Mouse (Mus musculus): ENCODE measurements at regions not wholly inside any gene's neighbourhood (a gene's known extent, or its start where the extent isn't known, plus 50 kb on each side); places are given as distances from the start of the nearest gene placed in this dataset.
"Not testable (repeated sequence)": the region's sequence is repeated elsewhere in the genome, so short reads cannot be mapped to it uniquely, and the experiment has no call there.

DNA sequence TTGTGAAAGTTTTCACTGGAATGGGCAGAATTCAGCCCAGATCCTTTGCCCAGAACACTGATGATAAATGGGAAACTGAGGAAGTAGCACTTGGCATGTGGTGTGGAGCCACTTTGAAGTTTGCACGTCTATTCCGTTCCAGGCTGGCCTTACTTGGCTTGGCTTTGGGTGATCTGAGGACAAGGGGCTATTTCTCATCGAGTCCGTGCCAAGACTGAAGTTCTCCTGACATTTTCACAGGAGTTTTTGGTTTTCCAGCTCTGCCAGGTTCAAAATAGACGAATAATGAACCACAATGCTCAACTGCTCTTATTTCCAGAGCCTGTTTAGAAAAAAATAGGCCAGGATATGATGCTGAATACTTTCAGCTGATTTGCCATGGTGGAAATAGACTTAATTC is 421.8 kb upstream of the Dab2 start:
- Histone ChIP-seq H3K4me2 (no peak overlapping the region), H3K9me3 (no peaks in the 10 kb centered on the region), H3K27me3 (replicated peaks) (no peaks in the 10 kb centered on the region), H3K4me3 (no peak overlapping the region), H3K9ac (no peak overlapping the region), H3K27ac (replicated peaks) (no peak overlapping the region), H3K4me1 (no peaks in the 10 kb centered on the region), H3K36me3 (no peaks in the 10 kb centered on the region)
- 79% methylated on average over 5 of the region's 5 CpGs for WGBS
- no peak for ATAC-seq (ENCODE audit: extremely low read depth, insufficient number of reproducible peaks, low FRiP score, low TSS enrichment)

DNA sequence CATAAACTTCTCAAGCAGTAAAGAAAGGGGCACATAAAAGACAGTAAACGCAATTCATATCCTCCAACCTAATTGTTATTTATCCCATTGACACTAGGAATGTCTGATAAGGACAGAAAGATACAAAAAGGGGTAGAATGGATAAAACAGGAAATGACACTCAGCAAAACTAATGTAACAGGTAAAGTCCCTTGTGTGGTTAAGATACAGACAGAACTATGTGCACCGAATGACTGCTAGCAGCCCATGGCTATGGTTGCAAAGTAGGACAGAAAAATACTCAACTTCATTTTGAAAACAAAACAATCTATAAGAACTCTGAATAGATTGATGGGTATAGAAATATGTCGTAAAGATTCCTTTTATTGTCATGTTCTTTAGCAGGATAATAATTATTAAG is 408.4 kb upstream of the Dab2 start:
- Histone ChIP-seq H3K27me3 (replicated peaks) (no peaks in the 10 kb centered on the region), H3K9me3 (no peaks in the 10 kb centered on the region), H3K27ac (replicated peaks) (no peak overlapping the region), H3K36me3 (no peaks in the 10 kb centered on the region), H3K9ac (no peak overlapping the region), H3K4me2 (no peak overlapping the region), H3K4me1 (no peaks in the 10 kb centered on the region), H3K4me3 (no peak overlapping the region)
- ATAC-seq (ENCODE audit: extremely low read depth, insufficient number of reproducible peaks, low FRiP score, low TSS enrichment): no peak
- 71% methylated on average over 3 of the region's 3 CpGs for WGBS

GRCm38 (mm10) chr15:5892034-5892433 is 407.6 kb upstream of the Dab2 start:
- 0 out of 2 replicates have a peak overlapping the region, but pooled peaks have one; percentile 28 for H3K27ac ChIP-seq (replicated peaks)
- no peak overlapping the region for H3K4me3 ChIP-seq
- H3K9me3 ChIP-seq: no peaks in the 10 kb centered on the region
- no peaks in the 10 kb centered on the region for H3K36me3 ChIP-seq
- ATAC-seq (ENCODE audit: extremely low read depth, insufficient number of reproducible peaks, low FRiP score, low TSS enrichment): no peak
- no peaks in the 10 kb centered on the region for H3K4me1 ChIP-seq
- 44% methylated on average over 3 of the region's 3 CpGs for WGBS
- no peak overlapping the region for H3K4me2 ChIP-seq
- no peak overlapping the region for H3K9ac ChIP-seq
- H3K27me3 ChIP-seq (replicated peaks): no peaks in the 10 kb centered on the region

DNA sequence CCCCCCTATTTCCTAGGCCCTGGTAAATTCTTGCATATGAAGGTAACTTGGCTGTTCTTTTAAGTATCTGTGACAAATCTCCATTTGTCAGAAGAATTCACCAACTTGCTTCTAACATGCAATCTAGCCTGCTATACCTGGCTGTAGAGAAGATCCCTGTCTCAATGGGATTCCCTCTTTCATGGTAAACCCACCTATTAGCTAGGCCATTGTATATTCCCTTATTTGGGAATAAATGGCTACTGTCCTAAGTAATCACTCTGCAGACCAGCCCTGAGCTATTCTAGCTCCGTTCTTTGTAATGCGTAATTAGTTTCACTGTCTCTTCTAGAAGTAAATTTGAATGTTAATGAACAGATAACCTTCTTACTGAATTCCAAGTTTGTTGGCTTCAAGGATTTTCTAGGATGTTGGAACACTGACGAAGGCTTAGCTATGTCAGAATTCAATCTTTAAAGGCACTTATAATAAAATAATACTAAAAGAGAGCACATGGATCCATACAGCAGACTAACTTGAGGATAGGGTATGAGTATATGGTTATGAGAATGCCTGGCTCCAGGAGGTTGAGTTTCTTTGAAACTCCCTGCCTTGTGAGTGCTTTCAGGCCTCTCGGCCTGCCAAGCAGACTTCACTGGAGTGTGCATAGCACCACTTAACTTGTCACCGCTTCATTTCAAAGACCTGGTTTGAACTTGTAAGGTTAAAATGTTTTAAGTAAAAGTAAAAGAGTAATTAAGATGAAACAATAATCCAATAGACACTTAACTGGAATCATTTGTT is 403.7 kb upstream of the Dab2 start:
- ATAC-seq (ENCODE audit: extremely low read depth, insufficient number of reproducible peaks, low FRiP score, low TSS enrichment); H3K4me1 ChIP-seq; H3K27me3 ChIP-seq (replicated peaks); H3K9me3 ChIP-seq; H3K4me3 ChIP-seq; H3K27ac ChIP-seq (replicated peaks); H3K36me3 ChIP-seq; H3K9ac ChIP-seq; H3K4me2 ChIP-seq: not testable (repeated sequence)
- 79% methylated on average over 5 of the region's 5 CpGs for WGBS

DNA sequence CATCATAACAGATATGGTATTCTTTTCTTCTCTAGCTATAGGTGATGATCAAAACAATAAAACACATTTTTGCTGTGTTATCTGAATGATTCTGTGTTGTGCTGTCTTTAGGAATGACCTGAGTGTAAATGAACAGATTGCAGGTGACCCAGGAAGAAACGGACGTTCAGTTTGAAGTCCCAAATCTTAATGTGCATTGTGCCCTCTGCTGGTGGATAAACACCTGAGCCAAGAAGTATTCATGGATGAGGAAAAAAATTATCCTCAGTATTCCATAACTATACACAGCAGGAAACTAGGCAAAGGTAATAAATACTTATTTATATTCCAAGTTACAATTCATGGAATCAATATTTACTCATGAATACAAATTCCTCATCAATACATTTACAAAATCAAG is 384.3 kb upstream of the Dab2 start:
- Histone ChIP-seq H3K9me3 (no peaks in the 10 kb centered on the region), H3K4me3 (no peak overlapping the region), H3K9ac (no peak overlapping the region), H3K27me3 (replicated peaks) (no peaks in the 10 kb centered on the region), H3K4me1 (no peaks in the 10 kb centered on the region), H3K36me3 (no peaks in the 10 kb centered on the region), H3K27ac (replicated peaks) (no peak overlapping the region), H3K4me2 (no peak overlapping the region)
- WGBS: 3% methylated on average over 2 of the region's 2 CpGs
- ATAC-seq (ENCODE audit: extremely low read depth, insufficient number of reproducible peaks, low FRiP score, low TSS enrichment): no peak

DNA sequence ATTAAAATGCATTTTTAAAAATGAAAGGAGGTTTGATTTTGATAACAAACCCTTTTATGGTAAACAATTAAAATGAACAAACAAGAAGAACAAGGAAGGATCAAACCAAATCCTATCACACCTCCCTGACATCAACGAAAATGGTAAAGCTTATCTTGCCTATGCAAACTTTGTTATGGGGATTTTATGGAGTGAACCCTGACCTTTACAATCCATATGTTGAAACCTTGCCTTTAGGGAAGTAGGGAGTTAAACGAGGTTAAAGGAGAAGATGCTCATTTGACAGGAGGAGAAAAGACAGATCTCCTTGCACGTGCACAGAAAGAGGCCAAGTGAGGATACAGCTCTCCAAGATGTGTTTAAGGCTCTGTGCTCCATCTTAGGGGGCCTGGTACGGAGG is 379.5 kb upstream of the Dab2 start:
- Histone ChIP-seq H3K9ac (no peak overlapping the region), H3K4me3 (no peak overlapping the region), H3K4me2 (no peak overlapping the region), H3K9me3 (no peaks in the 10 kb centered on the region), H3K27me3 (replicated peaks) (no peaks in the 10 kb centered on the region), H3K36me3 (no peaks in the 10 kb centered on the region), H3K4me1 (no peaks in the 10 kb centered on the region), H3K27ac (replicated peaks) (no peak overlapping the region)
- no peak for ATAC-seq (ENCODE audit: extremely low read depth, insufficient number of reproducible peaks, low FRiP score, low TSS enrichment)
- WGBS: 48% methylated on average over 4 of the region's 4 CpGs

GRCm38 (mm10) chr15:5927768-5928167 is 371.8 kb upstream of the Dab2 start:
- Histone ChIP-seq H3K9ac (no peak overlapping the region), H3K4me2 (peak overlapping the region; percentile 39), H3K4me3 (no peak overlapping the region), H3K4me1 (peaks cover 23% of the 10 kb centered on the region), H3K36me3 (no peaks in the 10 kb centered on the region), H3K27ac (replicated peaks) (peak overlapping the region; percentile 41), H3K9me3 (no peaks in the 10 kb centered on the region), H3K27me3 (replicated peaks) (no peaks in the 10 kb centered on the region)
- 14% methylated on average over 3 of the region's 3 CpGs for WGBS
- peak; percentile 76; the same call in 1 of the 2 replicates for ATAC-seq (ENCODE audit: extremely low read depth, insufficient number of reproducible peaks, low FRiP score, low TSS enrichment)

DNA sequence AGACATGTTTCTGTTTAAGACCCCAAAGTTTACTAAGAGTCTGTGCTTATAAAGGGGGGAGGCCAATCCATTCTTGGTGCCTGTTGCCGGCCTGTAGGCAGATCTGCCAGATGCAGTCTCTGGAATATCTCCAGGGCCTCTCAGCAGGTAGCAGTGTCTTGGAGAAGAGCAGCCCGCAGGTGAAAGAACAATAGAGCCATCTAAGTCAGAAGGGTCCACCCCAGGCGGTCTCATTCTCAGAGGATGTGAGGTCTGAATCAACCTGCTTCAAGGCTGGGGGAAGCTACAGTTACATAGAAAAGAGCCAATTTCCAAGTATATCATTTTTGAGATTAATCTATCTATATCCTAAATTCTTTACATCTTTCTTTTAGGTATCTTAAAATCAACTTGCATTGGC is 366.0 kb upstream of the Dab2 start:
- H3K27me3 ChIP-seq (replicated peaks): no peaks in the 10 kb centered on the region
- no peak overlapping the region for H3K27ac ChIP-seq (replicated peaks)
- no peak overlapping the region for H3K4me2 ChIP-seq
- no peak for ATAC-seq (ENCODE audit: extremely low read depth, insufficient number of reproducible peaks, low FRiP score, low TSS enrichment)
- H3K9ac ChIP-seq: no peak overlapping the region
- H3K4me1 ChIP-seq: peaks cover under 1% of the 10 kb centered on the region; the same call in 1 of the 2 replicates
- 54% methylated on average over 3 of the region's 3 CpGs for WGBS
- H3K36me3 ChIP-seq: no peaks in the 10 kb centered on the region
- H3K4me3 ChIP-seq: no peak overlapping the region
- no peaks in the 10 kb centered on the region for H3K9me3 ChIP-seq

- H3K4me3 ChIP-seq: no peak overlapping the region
- no peak overlapping the region for H3K27ac ChIP-seq (replicated peaks)
- no peak for ATAC-seq (ENCODE audit: extremely low read depth, insufficient number of reproducible peaks, low FRiP score, low TSS enrichment)
- no peaks in the 10 kb centered on the region for H3K27me3 ChIP-seq (replicated peaks)
- peaks cover 5% of the 10 kb centered on the region; the same call in 1 of the 2 replicates for H3K4me1 ChIP-seq
- H3K9ac ChIP-seq: no peak overlapping the region
- WGBS: 44% methylated on average over 2 of the region's 2 CpGs
- H3K36me3 ChIP-seq: no peaks in the 10 kb centered on the region
- H3K9me3 ChIP-seq: no peaks in the 10 kb centered on the region
- no peak overlapping the region for H3K4me2 ChIP-seq
Measured at GRCm38 (mm10) chr15:5940945-5941344, 358.6 kb upstream of the Dab2 start.

DNA sequence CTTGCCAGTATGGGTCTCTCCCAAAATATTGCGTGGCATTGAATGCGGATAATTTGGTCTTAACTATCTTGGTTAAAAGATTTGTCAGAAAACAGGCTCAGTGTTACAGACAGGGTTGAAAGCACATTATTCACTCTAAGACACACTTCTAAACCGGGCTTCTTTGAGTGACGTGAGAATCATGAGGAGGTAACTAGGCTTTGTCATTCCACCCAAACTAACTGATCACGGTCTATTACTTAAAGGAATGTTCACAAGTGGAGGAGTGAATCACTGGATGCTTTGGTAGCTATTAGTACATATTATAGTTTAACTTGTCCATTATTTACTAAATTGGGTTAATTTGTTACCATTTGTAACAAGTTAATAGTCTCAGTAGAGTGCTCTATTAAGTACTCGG is 352.9 kb upstream of the Dab2 start:
- Histone ChIP-seq H3K27ac (replicated peaks) (no peak overlapping the region), H3K9me3 (no peaks in the 10 kb centered on the region), H3K27me3 (replicated peaks) (no peaks in the 10 kb centered on the region), H3K4me3 (no peak overlapping the region), H3K4me1 (peaks cover 5% of the 10 kb centered on the region; the same call in 1 of the 2 replicates), H3K36me3 (no peaks in the 10 kb centered on the region), H3K9ac (no peak overlapping the region), H3K4me2 (no peak overlapping the region)
- no peak for ATAC-seq (ENCODE audit: extremely low read depth, insufficient number of reproducible peaks, low FRiP score, low TSS enrichment)
- WGBS: 81% methylated on average over 6 of the region's 6 CpGs

GRCm38 (mm10) chr15:5950919-5951318 is 348.7 kb upstream of the Dab2 start:
- no peaks in the 10 kb centered on the region for H3K27me3 ChIP-seq (replicated peaks)
- ATAC-seq (ENCODE audit: extremely low read depth, insufficient number of reproducible peaks, low FRiP score, low TSS enrichment): no peak
- H3K4me1 ChIP-seq: no peaks in the 10 kb centered on the region
- WGBS: 79% methylated on average over 3 of the region's 3 CpGs
- no peak overlapping the region for H3K4me3 ChIP-seq
- H3K4me2 ChIP-seq: no peak overlapping the region
- H3K36me3 ChIP-seq: no peaks in the 10 kb centered on the region
- no peak overlapping the region for H3K9ac ChIP-seq
- no peaks in the 10 kb centered on the region for H3K9me3 ChIP-seq
- H3K27ac ChIP-seq (replicated peaks): no peak overlapping the region

- H3K27me3 ChIP-seq (replicated peaks); H3K9me3 ChIP-seq; ATAC-seq (ENCODE audit: extremely low read depth, insufficient number of reproducible peaks, low FRiP score, low TSS enrichment); H3K27ac ChIP-seq (replicated peaks); H3K4me2 ChIP-seq; H3K36me3 ChIP-seq; H3K4me3 ChIP-seq; H3K9ac ChIP-seq; H3K4me1 ChIP-seq: not testable (repeated sequence)
- WGBS: 80% methylated on average over 2 of the region's 2 CpGs
Measured at GRCm38 (mm10) chr15:5951661-5952060, 347.9 kb upstream of the Dab2 start.
